In the genomic region with DNA sequence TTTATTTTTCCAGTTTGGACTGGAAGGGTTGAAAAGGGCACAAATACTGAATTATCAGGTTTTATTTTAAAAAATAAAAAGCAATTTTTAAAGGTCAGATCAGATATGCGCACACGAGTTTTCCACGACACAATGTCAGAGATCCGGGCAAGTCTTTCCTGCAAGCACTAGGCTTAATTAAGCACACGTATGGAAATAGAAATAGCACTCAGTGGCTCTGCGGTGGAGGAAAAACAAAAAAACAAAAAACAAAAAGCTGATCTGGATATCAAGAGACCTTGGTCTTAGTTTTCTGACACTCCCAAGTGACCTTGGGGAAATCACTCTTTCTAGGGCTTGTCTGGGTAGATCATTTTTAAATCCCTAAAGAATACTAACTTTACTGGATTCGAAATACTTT, we compare ENCODE assay signal across 8 mouse cellular contexts. TPM values are rescaled to one million over a fixed set of nuclear protein-coding genes. Genes with fewer than 3 reads are reported as not detected.
DNase-seq lines count a peak whose midpoint lies in the region; ATAC-seq and TF ChIP-seq lines count a peak whose summit lies in the region.

No protein-coding gene starts in this region.

- no peaks in the 10 kb centered on the region for H3K36me3 ChIP-seq in heart, embryonic 14.5 days (ENCODE audit: control insufficient read depth, insufficient read depth, low read length)
- H3K36me3 ChIP-seq in ES-E14 (ENCODE audit: control insufficient read depth, insufficient read depth, low read length, poor library complexity, severe bottlenecking): peaks cover 4% of the 10 kb centered on the region; the same call in 1 of the 2 replicates
- no peaks in the 10 kb centered on the region for H3K36me3 ChIP-seq in heart, embryonic 16.5 days (ENCODE audit: control insufficient read depth, insufficient read depth)
- H3K36me3 ChIP-seq in midbrain, embryonic 10.5 days: 0 out of 2 replicates have a peak, but pooled peaks cover 2% of the 10 kb centered on the region

- H3K9me3 ChIP-seq in heart, embryonic 14.5 days (ENCODE audit: control insufficient read depth, low read length): no peaks in the 10 kb centered on the region
- no peaks in the 10 kb centered on the region for H3K9me3 ChIP-seq in ES-E14 (ENCODE audit: control insufficient read depth, insufficient read depth, low read depth, low read length)
- H3K9me3 ChIP-seq in heart, embryonic 16.5 days (replicated peaks; ENCODE audit: control insufficient read depth, low read length): no peaks in the 10 kb centered on the region
- no peaks in the 10 kb centered on the region for H3K9me3 ChIP-seq in midbrain, embryonic 10.5 days (replicated peaks)

- peak overlapping the region; percentile 93 to 99 for H3K27ac ChIP-seq in heart, embryonic 14.5 days (replicated peaks in 1 of 2; ENCODE audit: control insufficient read depth in 1 of 2, insufficient read depth in 1 of 2, low read depth in 2 of 2, low read length in 2 of 2)
- H3K27ac ChIP-seq in ES-E14 (ENCODE audit: insufficient read depth, low read depth, low read length, poor library complexity, severe bottlenecking): peak overlapping the region; percentile 92; the same call in 1 of the 2 replicates
- H3K27ac ChIP-seq in heart, embryonic 16.5 days (ENCODE audit: low read length): peak overlapping the region; percentile 99
- peak overlapping the region; percentile 99 for H3K27ac ChIP-seq in midbrain, embryonic 10.5 days (replicated peaks)

- ATAC-seq in heart, embryonic 14.5 days (ENCODE audit: insufficient number of reproducible peaks, insufficient read depth, low FRiP score, low read depth): no peak
- no peak for ATAC-seq in heart, embryonic 16.5 days (replicated peaks; ENCODE audit: extremely low read depth, insufficient read depth, low FRiP score)

- under 1% methylated on average over 7 of the region's 7 CpGs for whole genome bisulfite sequencing in heart, embryonic 14.5 days
- 1% methylated on average over 7 of the region's 7 CpGs for WGBS in heart, embryonic 16.5 days
- WGBS in midbrain, embryonic 10.5 days: 4% methylated on average over 7 of the region's 7 CpGs

- no peak for DNase-seq in heart, postnatal 4 days
- DNase-seq in ES-E14 (ENCODE audit: low read depth, low spot score): no peak
- no peak for DNase-seq in midbrain, embryonic 10.5 days (ENCODE audit: low spot score)
- no peak for DNase-seq in right cerebral cortex, postnatal 14 days
- no peak for DNase-seq in spleen, postnatal 14 days (ENCODE audit: low spot score in 2 of 2)
- no peak for DNase-seq in adrenal gland, postnatal 25 days

- H3K4me3 ChIP-seq in heart, embryonic 14.5 days (ENCODE audit: control insufficient read depth in 1 of 2, insufficient read depth in 1 of 2, low read depth in 1 of 2, low read length in 2 of 2): peak overlapping the region; percentile 85 to 100
- H3K4me3 ChIP-seq in ES-E14 (ENCODE audit: insufficient read depth in 1 of 2, low read depth in 1 of 2, low read length in 2 of 2, poor library complexity in 1 of 2, severe bottlenecking in 1 of 2): peak overlapping the region; percentile 88 to 96
- peak overlapping the region; percentile 81 for H3K4me3 ChIP-seq in heart, embryonic 16.5 days (ENCODE audit: low read length)
- peak overlapping the region; percentile 97 for H3K4me3 ChIP-seq in midbrain, embryonic 10.5 days

- H3K4me2 ChIP-seq in heart, embryonic 14.5 days (ENCODE audit: low read length): peak overlapping the region; percentile 74
- peak overlapping the region; percentile 71 for H3K4me2 ChIP-seq in heart, embryonic 16.5 days (ENCODE audit: low read depth, low read length)

- H3K27me3 ChIP-seq in heart, embryonic 14.5 days (ENCODE audit: control insufficient read depth, insufficient read depth, low read length): no peaks in the 10 kb centered on the region
- H3K27me3 ChIP-seq in heart, embryonic 16.5 days (ENCODE audit: control insufficient read depth, insufficient read depth, low read length): no peaks in the 10 kb centered on the region
- no peaks in the 10 kb centered on the region for H3K27me3 ChIP-seq in midbrain, embryonic 10.5 days (ENCODE audit: low read depth, poor library complexity, severe bottlenecking)

- peak overlapping the region; percentile 100 for H3K9ac ChIP-seq in heart, embryonic 14.5 days (ENCODE audit: low read length)
- H3K9ac ChIP-seq in ES-E14 (ENCODE audit: insufficient read depth, low read depth, low read length, poor library complexity, severe bottlenecking): peak overlapping the region; percentile 99
- H3K9ac ChIP-seq in heart, embryonic 16.5 days (ENCODE audit: low read length): peak overlapping the region; percentile 95

- peaks cover 2 to 19% of the 10 kb centered on the region in 2 experiments for H3K4me1 ChIP-seq in heart, embryonic 14.5 days (ENCODE audit: control insufficient read depth in 2 of 2, insufficient read depth in 2 of 2, low read length in 2 of 2)
- peaks cover 0 to 8% of the 10 kb centered on the region in 2 experiments; a peak in 2 of 4 replicates for H3K4me1 ChIP-seq in ES-E14 (ENCODE audit: control insufficient read depth in 2 of 2, insufficient read depth in 2 of 2, low read length in 2 of 2, poor library complexity in 1 of 2)
- H3K4me1 ChIP-seq in heart, embryonic 16.5 days (ENCODE audit: control insufficient read depth, insufficient read depth, low read length): peaks cover 20% of the 10 kb centered on the region
- H3K4me1 ChIP-seq in midbrain, embryonic 10.5 days: peaks cover 34% of the 10 kb centered on the region

- in situ Hi-C loops in ES-E14 (cut with MboI; ENCODE audit: low sequenced_read_pairs in 2 of 2, unreplicated experiment in 2 of 2): no loop called here

TF ChIP-seq in ES-E14, 5 proteins besides CTCF, POLR2A, EP300 and RAD21:
- TF ChIP-seq CHD2 (IDR thresholded peaks at IDR 0.05; ENCODE audit: low read depth, low read length) (no peak), HCFC1 (IDR thresholded peaks at IDR 0.05; ENCODE audit: borderline replicate concordance, insufficient read depth, low read length) (no peak), ZNF384 (IDR thresholded peaks at IDR 0.05; ENCODE audit: low read depth, low read length) (no peak), MAFK (IDR thresholded peaks at IDR 0.05; ENCODE audit: insufficient read depth, low read depth, low read length) (no peak), ZC3H11A (IDR thresholded peaks at IDR 0.05; ENCODE audit: borderline replicate concordance, low read depth, low read length) (no peak)

RNA-seq across cellular contexts. Expression of gene Eif3a, which starts 1.0 kb away (rescaled TPM):
- polyA plus RNA-seq in heart, embryonic 14.5 days (2014; fragmentation: Nextera tagmentation; extraction: Ambion mirVana): 114 and 128 TPM in 2 replicates
- total RNA-seq in heart, postnatal 4 days (2021): 100 to 1,000 TPM; 132 to 134 TPM
- total RNA-seq in ES-E14 (2012; rRNA removed): 234 and 237 TPM in 2 replicates
- polyA plus RNA-seq in heart, embryonic 16.5 days (2015; fragmentation: Nextera tagmentation; extraction: Ambion mirVana): 102 and 110 TPM in 2 replicates
- 144 and 146 TPM in 2 replicates for polyA plus RNA-seq in midbrain, embryonic 10.5 days (2016; fragmentation: Nextera tagmentation; extraction: Ambion mirVana)
- 151 and 219 TPM in 2 replicates for total RNA-seq in adrenal gland, postnatal 25 days (2021)

RNA-seq across cellular contexts. Expression of gene Fam45a, which starts 21.9 kb away (rescaled TPM):
- 23.2 and 24.2 TPM in 2 replicates for polyA plus RNA-seq in heart, embryonic 14.5 days (2014; fragmentation: Nextera tagmentation; extraction: Ambion mirVana)
- 10 to 100 TPM; 18.2 to 21.4 TPM for total RNA-seq in heart, postnatal 4 days (2021)
- 15.6 and 17.0 TPM in 2 replicates for total RNA-seq in ES-E14 (2012; rRNA removed)
- polyA plus RNA-seq in heart, embryonic 16.5 days (2015; fragmentation: Nextera tagmentation; extraction: Ambion mirVana): 18.0 and 22.7 TPM in 2 replicates
- 32.9 and 37.4 TPM in 2 replicates for polyA plus RNA-seq in midbrain, embryonic 10.5 days (2016; fragmentation: Nextera tagmentation; extraction: Ambion mirVana)
- 21.6 and 35.6 TPM in 2 replicates for total RNA-seq in adrenal gland, postnatal 25 days (2021)

RNA-seq across cellular contexts. Expression of gene Nanos1, which starts 33.7 kb away (rescaled TPM):
- polyA plus RNA-seq in heart, embryonic 14.5 days (2014; fragmentation: Nextera tagmentation; extraction: Ambion mirVana): 0.86 and 1.1 TPM in 2 replicates
- total RNA-seq in heart, postnatal 4 days (2021): 1 to 10 TPM; 1.2 to 1.3 TPM
- total RNA-seq in ES-E14 (2012; rRNA removed): 5.4 and 6.9 TPM in 2 replicates
- polyA plus RNA-seq in heart, embryonic 16.5 days (2015; fragmentation: Nextera tagmentation; extraction: Ambion mirVana): 0.76 and 1.1 TPM in 2 replicates
- 1.6 and 2.2 TPM in 2 replicates for polyA plus RNA-seq in midbrain, embryonic 10.5 days (2016; fragmentation: Nextera tagmentation; extraction: Ambion mirVana)
- 1.0 and 1.2 TPM in 2 replicates for total RNA-seq in adrenal gland, postnatal 25 days (2021)
